Mouse (Mus musculus) embryonic facial prominence, embryonic 12.5 days (tissue): ENCODE measurements around the gene Ccl26. TPM values are rescaled to one million over a fixed set of nuclear protein-coding genes. Genes with fewer than 3 reads are reported as not detected.
A peak's percentile ranks its signal among the peaks of the same experiment; 100 is the strongest.

ENCODE experiments used
- ATAC-seq: fragments of 200-750 bp; cut with Nextera tagmentation; 2 replicates; pipeline ENCODE4 v1.8.0; 2017; ENCODE audit not compliant: insufficient number of reproducible peaks, insufficient read depth, low FRiP score, low TSS enrichment
- H3K27ac ChIP-seq: fragments of 300-500 bp; sonication (generic); 2 replicates; pipeline ENCODE4 v1.5.1; 2016; ENCODE audit warnings: mild to moderate bottlenecking
- H3K27me3 ChIP-seq: fragments of 300-500 bp; sonication (generic); 2 replicates; pipeline ENCODE4 v1.6.1; 2016; ENCODE audit warnings: mild to moderate bottlenecking, moderate library complexity
- H3K36me3 ChIP-seq: fragments of 300-500 bp; sonication (generic); 2 replicates; pipeline ENCODE4 v1.6.1; 2016; ENCODE audit warnings: mild to moderate bottlenecking
- H3K4me1 ChIP-seq: fragments of 300-500 bp; sonication (generic); 2 replicates; pipeline ENCODE4 v1.6.1; 2016
- H3K4me2 ChIP-seq: fragments of 300-500 bp; sonication (generic); replicated peaks from 2 replicates; pipeline ENCODE4 v1.6.1; 2016; ENCODE audit warnings: mild to moderate bottlenecking, moderate library complexity
- H3K4me3 ChIP-seq: fragments of 300-500 bp; sonication (generic); 2 replicates; pipeline ENCODE4 v1.5.1; 2016; ENCODE audit warnings: mild to moderate bottlenecking
- H3K9ac ChIP-seq: fragments of 300-500 bp; sonication (generic); 2 replicates; pipeline ENCODE4 v1.6.1; 2016; ENCODE audit warnings: mild to moderate bottlenecking, moderate library complexity
- H3K9me3 ChIP-seq: fragments of 300-500 bp; sonication (generic); 2 replicates; pipeline ENCODE4 v1.6.1; 2016; ENCODE audit warnings: mild to moderate bottlenecking, moderate library complexity
- WGBS: fragments of 180-500 bp; shearing (Covaris S2); methylation state at CpG from one replicate; pipeline ENCODE4 v1.1.7; 2016; 5-methylcytosine and 5-hydroxymethylcytosine counted together
- polyA plus RNA-seq: library from polyadenylated mRNA; unstranded; fragments of >200 nt; fragmentation: Nextera tagmentation; extraction: Ambion mirVana; gene quantifications from 2 replicates; pipeline ENCODE4 v1.2.1, GENCODE M21; 2016

The Ccl26 gene
- polyA plus RNA-seq, 1 experiment from 2014 or later: not detected

DNA sequence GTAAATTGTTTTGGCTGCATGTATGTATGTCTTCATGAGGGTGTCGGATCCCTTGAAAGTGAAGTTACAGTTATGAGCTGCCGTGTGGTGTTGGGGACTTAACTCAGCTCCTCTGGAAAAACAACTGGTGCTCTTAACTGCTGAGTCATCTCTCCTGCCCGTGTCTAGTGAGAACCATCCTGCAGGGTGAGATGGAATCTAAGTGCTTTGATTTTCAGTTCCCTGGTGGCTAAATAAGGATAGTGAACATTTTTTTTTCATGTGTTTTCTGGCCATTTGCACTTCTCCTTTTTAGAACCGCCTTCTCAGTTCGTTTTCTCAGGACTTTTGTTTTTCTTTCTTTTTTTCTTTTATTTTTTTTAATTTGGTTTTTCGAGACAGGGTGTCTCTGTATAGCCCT, 5.3 kb upstream of the Ccl26 start:
- no peaks in the 10 kb centered on the region for H3K36me3 ChIP-seq
- 69% methylated on average over 6 of the region's 6 CpGs for WGBS
- H3K9ac ChIP-seq: no peak overlapping the region
- ATAC-seq: no peak
- H3K4me1 ChIP-seq: no peaks in the 10 kb centered on the region
- H3K27me3 ChIP-seq: no peaks in the 10 kb centered on the region
- no peak overlapping the region for H3K4me2 ChIP-seq
- no peaks in the 10 kb centered on the region for H3K9me3 ChIP-seq
- H3K4me3 ChIP-seq: no peak overlapping the region
- H3K27ac ChIP-seq: no peak overlapping the region

DNA sequence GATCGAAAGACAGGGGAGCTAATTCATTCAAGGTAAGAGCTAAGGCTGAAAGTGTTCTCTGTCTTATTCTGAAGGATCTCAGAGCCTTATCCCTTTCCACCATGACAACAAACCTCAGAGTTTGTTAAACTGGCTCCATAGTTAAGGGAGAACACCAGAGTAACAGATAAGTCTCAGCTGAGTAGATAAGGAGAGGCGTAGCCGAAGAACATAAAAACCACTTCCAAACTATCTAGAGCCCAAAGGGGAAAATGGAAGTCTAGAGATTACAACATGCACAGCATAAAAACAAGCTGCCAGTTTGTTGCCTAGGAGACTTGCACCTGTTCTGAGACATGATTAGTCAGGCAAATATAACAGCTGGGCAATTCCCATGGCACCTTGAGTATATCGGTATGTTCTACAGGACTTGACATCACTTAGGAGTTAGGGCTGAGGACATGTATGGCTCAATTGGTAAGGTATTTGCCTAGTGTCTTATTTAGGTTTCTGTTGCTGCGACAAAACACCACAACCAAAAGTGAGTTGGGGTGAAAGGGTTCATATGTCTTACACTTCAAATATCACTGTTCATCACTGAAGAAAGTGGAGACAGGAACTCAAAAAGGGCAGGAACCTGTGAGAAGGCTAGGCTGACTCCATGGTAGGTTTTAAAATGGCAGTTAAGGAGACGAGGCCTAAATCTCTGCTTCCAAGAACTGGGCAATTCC, 4.3 kb upstream of the Ccl26 start:
- WGBS: 87% methylated on average over 6 of the region's 6 CpGs
- no peak for ATAC-seq
- Histone ChIP-seq H3K9me3 (no peaks in the 10 kb centered on the region), H3K4me2 (no peak overlapping the region), H3K36me3 (no peaks in the 10 kb centered on the region), H3K27ac (no peak overlapping the region), H3K4me3 (no peak overlapping the region), H3K9ac (no peak overlapping the region), H3K4me1 (no peaks in the 10 kb centered on the region), H3K27me3 (no peaks in the 10 kb centered on the region)

DNA sequence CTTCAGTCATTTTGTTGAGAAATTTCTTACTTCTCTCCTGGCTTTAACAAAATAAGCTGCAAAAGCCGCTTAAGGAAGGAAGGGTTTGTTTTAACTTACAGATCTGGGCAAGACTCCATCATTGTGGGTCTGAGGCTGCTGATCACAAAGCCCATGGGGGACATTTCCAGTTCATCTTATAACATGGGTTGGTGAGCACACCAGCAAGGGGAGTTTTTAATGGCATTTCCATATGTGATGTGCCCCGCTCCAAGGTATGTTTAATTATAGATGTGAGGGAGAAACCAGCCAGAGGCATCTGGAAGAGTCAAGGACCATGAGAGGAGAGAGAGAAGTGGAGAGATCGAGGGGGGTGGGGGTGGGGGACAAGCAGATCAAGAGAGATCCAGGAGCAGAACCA, 5.7 kb downstream of the Ccl26 start:
- WGBS: 58% methylated on average over 3 of the region's 3 CpGs
- no peak overlapping the region for H3K4me3 ChIP-seq
- H3K4me1 ChIP-seq: no peaks in the 10 kb centered on the region
- H3K9me3 ChIP-seq: no peaks in the 10 kb centered on the region
- no peak overlapping the region for H3K4me2 ChIP-seq
- ATAC-seq: no peak
- no peak overlapping the region for H3K9ac ChIP-seq
- H3K27me3 ChIP-seq: no peaks in the 10 kb centered on the region
- no peaks in the 10 kb centered on the region for H3K36me3 ChIP-seq
- H3K27ac ChIP-seq: no peak overlapping the region

GRCm38 (mm10) chr5:135557051-135557450, 6.3 kb downstream of the Ccl26 start:
- peak; percentile 83 for ATAC-seq
- H3K27me3 ChIP-seq: no peaks in the 10 kb centered on the region
- H3K9ac ChIP-seq: no peak overlapping the region
- no peak overlapping the region for H3K4me2 ChIP-seq
- H3K36me3 ChIP-seq: no peaks in the 10 kb centered on the region
- no peak overlapping the region for H3K27ac ChIP-seq
- H3K4me3 ChIP-seq: no peak overlapping the region
- no peaks in the 10 kb centered on the region for H3K4me1 ChIP-seq
- no peaks in the 10 kb centered on the region for H3K9me3 ChIP-seq
- WGBS: 22% methylated on average over 4 of the region's 4 CpGs

- no peaks in the 10 kb centered on the region for H3K27me3 ChIP-seq
- WGBS: 73% methylated on average over 3 of the region's 4 CpGs
- H3K36me3 ChIP-seq: no peaks in the 10 kb centered on the region
- no peak overlapping the region for H3K4me3 ChIP-seq
- ATAC-seq: no peak
- H3K27ac ChIP-seq: no peak overlapping the region
- H3K4me2 ChIP-seq: no peak overlapping the region
- H3K9ac ChIP-seq: no peak overlapping the region
- H3K9me3 ChIP-seq: no peaks in the 10 kb centered on the region
- H3K4me1 ChIP-seq: no peaks in the 10 kb centered on the region
These were observed 7.1 kb downstream of the Ccl26 start for GRCm38 (mm10) chr5:135556259-135556658.

GRCm38 (mm10) chr5:135551591-135551990, 11.8 kb downstream of the Ccl26 start:
- Histone ChIP-seq H3K9ac (no peak overlapping the region), H3K4me2 (no peak overlapping the region), H3K27me3 (no peaks in the 10 kb centered on the region), H3K36me3 (no peaks in the 10 kb centered on the region), H3K4me1 (no peaks in the 10 kb centered on the region), H3K9me3 (no peaks in the 10 kb centered on the region), H3K4me3 (no peak overlapping the region), H3K27ac (no peak overlapping the region)
- ATAC-seq: no peak
- WGBS: 82% methylated on average over 3 of the region's 3 CpGs

DNA sequence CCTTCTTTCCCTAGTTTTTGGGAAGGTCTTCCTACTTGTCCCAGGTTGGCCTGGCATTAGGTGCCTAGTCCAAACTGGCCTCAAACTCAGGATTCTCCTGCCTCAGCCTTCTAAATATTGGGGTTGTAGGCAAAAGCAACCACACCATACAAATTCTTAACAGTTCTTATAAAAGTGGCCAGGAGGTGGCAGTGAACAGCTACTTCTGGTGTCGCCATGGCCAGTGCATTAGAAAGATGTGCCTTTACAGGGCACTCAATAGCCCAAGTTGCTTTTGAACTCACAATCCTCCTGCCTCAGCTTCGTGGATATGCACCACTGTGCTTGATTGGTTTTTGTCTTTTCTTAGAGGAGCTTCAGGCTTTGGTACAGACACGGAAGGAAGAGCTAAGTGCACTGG, 12.5 kb downstream of the Ccl26 start:
- 27% methylated on average over 3 of the region's 3 CpGs for WGBS
- H3K4me2 ChIP-seq: no peak overlapping the region
- no peaks in the 10 kb centered on the region for H3K4me1 ChIP-seq
- H3K4me3 ChIP-seq: no peak overlapping the region
- no peak overlapping the region for H3K27ac ChIP-seq
- no peak for ATAC-seq
- H3K9ac ChIP-seq: no peak overlapping the region
- no peaks in the 10 kb centered on the region for H3K9me3 ChIP-seq
- no peaks in the 10 kb centered on the region for H3K27me3 ChIP-seq
- no peaks in the 10 kb centered on the region for H3K36me3 ChIP-seq

GRCm38 (mm10) chr5:135547990-135548389, 15.4 kb downstream of the Ccl26 start:
- ATAC-seq: no peak
- peaks cover 6% of the 10 kb centered on the region; the same call in 1 of the 2 replicates for H3K4me1 ChIP-seq
- 79% methylated on average over 2 of the region's 2 CpGs for WGBS
- H3K9ac ChIP-seq: no peak overlapping the region
- H3K4me3 ChIP-seq: no peak overlapping the region
- H3K36me3 ChIP-seq: no peaks in the 10 kb centered on the region
- no peaks in the 10 kb centered on the region for H3K27me3 ChIP-seq
- H3K9me3 ChIP-seq: no peaks in the 10 kb centered on the region
- no peak overlapping the region for H3K27ac ChIP-seq
- no peak overlapping the region for H3K4me2 ChIP-seq

DNA sequence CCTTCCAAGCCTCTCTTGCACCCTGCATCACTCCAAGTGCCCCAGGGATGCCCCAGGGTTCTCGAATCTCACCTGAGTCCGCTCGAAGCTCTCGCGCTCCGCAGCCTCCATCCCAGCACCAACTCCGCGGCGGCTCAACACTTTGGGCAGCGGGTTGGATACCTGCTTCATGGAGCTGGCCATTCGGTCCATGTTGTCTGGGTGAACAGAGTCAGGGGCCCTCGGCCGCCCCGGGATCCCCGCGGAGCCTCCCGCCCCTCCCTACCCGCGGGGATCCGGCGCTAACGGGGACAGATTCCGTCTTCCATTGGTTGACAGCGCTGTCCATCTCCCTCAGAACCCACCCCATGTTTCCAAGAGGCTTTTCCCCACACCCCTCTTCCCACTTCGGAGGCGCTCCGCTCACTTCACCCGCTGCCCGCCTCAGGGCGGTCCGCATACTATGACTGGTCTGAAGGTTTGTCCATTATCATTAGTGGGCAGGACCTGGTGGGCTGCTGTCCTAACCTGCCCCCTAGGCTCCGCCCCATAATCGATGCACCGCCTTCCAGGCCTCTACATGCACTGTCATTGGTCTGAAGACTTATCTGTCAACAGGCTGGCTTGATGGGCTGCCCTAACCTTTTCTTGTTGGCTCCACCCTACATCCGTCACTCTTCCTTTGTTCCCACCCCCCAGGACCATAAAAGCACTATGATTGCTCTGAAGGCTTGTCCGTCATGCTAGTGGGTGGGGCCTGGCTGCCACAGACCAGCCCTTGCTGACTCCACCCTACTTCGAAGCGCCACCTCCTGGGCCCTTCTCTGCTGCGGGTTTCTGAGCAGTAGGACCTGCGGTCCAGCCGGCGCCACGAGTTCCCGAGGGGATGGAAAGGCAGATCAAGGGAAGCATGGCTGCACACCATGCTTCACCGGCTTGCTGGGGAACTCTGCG, 18.2 kb downstream of the Ccl26 start, which contains the start of gene Hip1:
Gene Hip1 (minus strand): TSS at position 256 of the 933 bp plus-strand sequence.
- H3K4me3 ChIP-seq: peak within 1 kb of the TSS; percentile 80
- peak; percentile 99 for ATAC-seq
- H3K36me3 ChIP-seq: no peaks in the 10 kb centered on the region
- no peaks in the 10 kb centered on the region for H3K9me3 ChIP-seq
- no peaks in the 10 kb centered on the region for H3K27me3 ChIP-seq
- under 1% methylated on average over 46 of the region's 46 CpGs for WGBS
- H3K4me2 ChIP-seq: peak within 1 kb of the TSS; percentile 89
- H3K27ac ChIP-seq: peak within 1 kb of the TSS; percentile 65; the same call in 1 of the 2 replicates
- peaks cover 6% of the 10 kb centered on the region; the same call in 1 of the 2 replicates for H3K4me1 ChIP-seq
- H3K9ac ChIP-seq: peak within 1 kb of the TSS; percentile 69

GRCm38 (mm10) chr5:135544032-135544558, 19.3 kb downstream of the Ccl26 start:
- Histone ChIP-seq H3K27me3 (no peaks in the 10 kb centered on the region), H3K4me2 (peak overlapping the region; percentile 89), H3K36me3 (no peaks in the 10 kb centered on the region), H3K4me3 (peak overlapping the region; percentile 80), H3K9ac (peak overlapping the region; percentile 69), H3K9me3 (no peaks in the 10 kb centered on the region), H3K27ac (no peak overlapping the region), H3K4me1 (peaks cover 6% of the 10 kb centered on the region; the same call in 1 of the 2 replicates)
- 4% methylated on average over 15 of the region's 15 CpGs for WGBS
- no peak for ATAC-seq

DNA sequence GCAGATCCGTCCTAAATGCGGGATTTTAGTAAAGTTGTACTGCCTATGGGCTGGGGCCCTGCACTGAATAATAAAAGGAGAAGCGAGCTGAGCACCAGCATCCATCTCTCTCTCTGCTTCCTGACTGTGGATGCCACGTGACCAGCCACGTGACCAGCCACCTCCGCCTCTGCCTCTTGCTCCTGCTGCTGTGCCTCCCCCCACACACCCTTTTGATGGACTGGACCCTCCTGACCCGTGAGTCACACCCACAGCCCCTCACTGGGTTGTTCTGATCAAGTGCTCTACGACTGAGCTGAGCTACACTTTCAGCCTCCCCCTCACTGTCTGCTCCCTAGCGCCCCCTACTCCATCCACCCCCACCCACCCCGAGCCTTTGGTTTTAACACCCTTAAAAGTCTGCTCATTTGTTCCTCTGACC, 25.6 kb downstream of the Ccl26 start:
- 78% methylated on average over 10 of the region's 10 CpGs for WGBS
- Histone ChIP-seq H3K9me3 (no peaks in the 10 kb centered on the region), H3K36me3 (no peaks in the 10 kb centered on the region), H3K4me2 (no peak overlapping the region), H3K4me3 (no peak overlapping the region), H3K4me1 (no peaks in the 10 kb centered on the region), H3K27ac (no peak overlapping the region), H3K27me3 (no peaks in the 10 kb centered on the region), H3K9ac (no peak overlapping the region)
- no peak for ATAC-seq
